Mouse (Mus musculus) cerebellum, adult 2 months (tissue): ENCODE measurements at regions not wholly inside any gene's neighbourhood (a gene's known extent, or its start where the extent isn't known, plus 50 kb on each side); places are given as distances from the start of the nearest gene placed in this dataset.

ENCODE experiments used
- CTCF ChIP-seq: fragments of 200-500 bp; IDR thresholded peaks from 2 replicates; pipeline ENCODE4 v1.5.1; 2011; ENCODE audit warnings: low read depth, mild to moderate bottlenecking, control low read depth, low read length, moderate library complexity, borderline replicate concordance; ENCODE audit not compliant: insufficient read depth
- POLR2A ChIP-seq: fragments of 200-500 bp; IDR thresholded peaks from 2 replicates; pipeline ENCODE4 v1.6.1; 2011; ENCODE audit warnings: low read length, control low read depth, borderline replicate concordance; ENCODE audit not compliant: insufficient read depth

DNA sequence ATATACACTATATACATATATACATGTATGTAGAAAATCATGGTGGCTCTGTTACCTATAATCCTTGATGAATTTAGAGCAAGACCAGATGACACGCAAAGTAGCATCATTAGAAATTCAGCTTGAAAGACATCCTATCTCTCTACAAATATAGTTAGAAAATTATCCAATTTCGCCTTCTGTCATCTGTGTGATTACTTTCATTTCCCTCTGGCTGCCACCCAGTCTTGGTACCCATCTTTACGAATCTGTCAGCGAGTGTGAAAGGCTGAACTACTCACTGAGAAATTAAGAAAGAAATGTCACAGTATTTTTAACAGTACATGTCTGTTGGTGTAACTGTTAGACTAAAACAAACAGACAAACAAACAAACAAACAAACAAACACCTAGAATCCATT is 67.8 kb upstream of the Gm14444 start:
- no peak for TF ChIP-seq CTCF
- no peak for TF ChIP-seq POLR2A
